Mouse (Mus musculus) natural killer cell, adult 2 months (primary cell): Measurements from ENCODE around the gene Cel.
A peak's percentile ranks its signal among the peaks of the same experiment; 100 is the strongest.

Experiments
- DNase-seq, 2 experiments: peaks; one replicate each; pipeline ENCODE4 v3.0.0; 2022; ENCODE audit warnings: low spot score in 2 of 2

Gene Cel

GRCm38 (mm10) chr2:28585043-28585571 lies 21.9 kb upstream of the Cel start:
- peak; percentile 77 to 83 for DNase-seq

DNA sequence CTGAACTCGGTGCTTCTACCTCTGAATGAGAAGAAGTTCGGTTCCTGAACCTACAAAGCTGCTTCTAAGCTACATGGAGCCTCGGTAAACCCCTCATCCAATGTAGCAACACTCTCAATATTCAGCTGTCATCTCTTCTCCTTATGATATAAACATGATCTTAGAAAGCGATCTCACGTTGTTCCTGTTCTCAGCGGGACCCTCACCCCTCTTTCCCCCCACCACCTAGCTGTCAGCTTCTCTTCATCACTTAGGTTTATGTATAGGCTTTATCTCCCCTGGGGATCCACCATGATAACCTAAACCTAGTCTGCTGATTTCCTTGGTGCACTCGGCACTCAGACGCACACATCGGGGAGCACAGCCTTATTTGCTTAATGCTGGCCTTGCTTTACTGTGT lies 20.4 kb upstream of the Cel start, which contains the start of gene Gtf3c5:
Gene Gtf3c5 (minus strand): TSS at position 101 of the 400 bp plus-strand sequence.
- no peak for DNase-seq

DNA sequence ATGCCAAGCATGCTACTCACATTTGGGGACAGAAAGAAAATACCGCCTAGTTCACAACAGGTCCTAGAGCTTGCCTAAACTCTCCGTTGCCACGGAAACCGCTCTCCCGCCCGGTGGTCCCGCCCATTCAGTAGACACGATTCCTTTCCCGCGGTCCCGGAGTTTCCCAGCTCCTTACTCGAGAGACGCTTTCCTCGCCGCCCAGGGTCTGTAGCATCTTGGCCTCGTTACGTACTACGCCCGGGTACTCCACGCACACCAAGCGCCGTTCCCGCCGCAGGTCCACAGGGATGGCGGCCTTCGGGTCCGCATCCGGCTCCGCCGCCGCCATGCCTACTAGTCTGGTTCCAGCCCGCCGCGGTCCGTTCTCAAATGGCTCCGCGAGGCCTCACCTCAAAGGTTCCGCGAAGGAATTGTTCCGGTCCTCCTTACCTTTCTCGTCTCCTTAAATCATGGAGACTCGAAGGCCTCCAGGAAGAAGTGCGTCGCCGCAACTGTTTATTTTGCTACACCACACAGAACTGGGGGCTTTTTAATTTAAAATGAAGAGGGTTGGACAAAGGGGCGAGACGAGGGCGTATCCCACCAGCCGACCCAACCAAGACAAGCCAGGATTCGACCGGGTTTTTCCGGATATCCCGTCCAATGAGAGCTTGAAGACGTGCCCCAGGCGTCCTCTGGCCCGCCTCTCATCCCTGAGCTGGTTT lies 19.6 kb upstream of the Cel start:
- peak; percentile 86 to 87 for DNase-seq

GRCm38 (mm10) chr2:28578003-28578402 lies 14.8 kb upstream of the Cel start:
- DNase-seq, result peak; percentile 30 to 42

DNA sequence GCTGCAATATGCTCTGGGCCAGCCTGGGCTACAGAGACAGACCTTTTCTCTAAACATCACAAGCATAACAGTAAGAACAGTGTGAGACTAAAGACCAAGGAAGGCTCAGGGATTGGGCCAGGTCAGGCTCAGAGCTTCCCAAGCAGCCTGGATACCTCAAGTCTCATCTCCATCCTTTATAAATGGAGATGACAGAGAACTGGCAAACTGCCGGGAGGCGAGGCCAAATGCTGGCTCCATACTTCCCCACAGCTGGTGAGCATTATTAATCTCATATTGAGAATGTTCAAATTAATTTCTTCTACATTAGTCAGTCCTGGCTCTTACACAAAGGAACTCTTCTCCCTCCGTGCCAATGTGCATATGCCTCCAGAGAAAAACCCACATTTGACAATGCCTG lies 13.6 kb upstream of the Cel start:
- no peak for DNase-seq

DNA sequence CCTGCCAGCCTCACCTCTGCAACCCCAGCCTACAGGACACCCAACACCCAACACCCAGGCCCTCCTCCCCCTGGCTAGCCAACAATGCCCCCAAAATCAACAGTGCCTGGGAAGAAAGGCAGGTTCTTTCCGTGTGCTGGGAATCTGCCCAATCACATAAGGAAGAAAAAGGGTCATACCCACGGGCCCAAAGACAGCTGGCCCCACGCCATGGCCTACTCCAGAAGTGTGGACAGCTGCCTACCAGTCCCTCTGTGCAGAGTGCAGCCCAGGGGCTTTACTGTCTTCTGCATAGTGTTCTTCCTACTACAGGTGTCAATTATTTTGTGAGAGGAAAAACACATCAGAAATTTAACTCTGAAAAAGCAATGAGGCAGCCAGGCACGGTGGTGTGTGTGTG lies 12.1 kb upstream of the Cel start:
- DNase-seq, result no peak

GRCm38 (mm10) chr2:28569903-28570302 lies 6.7 kb upstream of the Cel start:
- DNase-seq, result no peak

GRCm38 (mm10) chr2:28566545-28566944 lies 3.3 kb upstream of the Cel start:
- no peak for DNase-seq

DNA sequence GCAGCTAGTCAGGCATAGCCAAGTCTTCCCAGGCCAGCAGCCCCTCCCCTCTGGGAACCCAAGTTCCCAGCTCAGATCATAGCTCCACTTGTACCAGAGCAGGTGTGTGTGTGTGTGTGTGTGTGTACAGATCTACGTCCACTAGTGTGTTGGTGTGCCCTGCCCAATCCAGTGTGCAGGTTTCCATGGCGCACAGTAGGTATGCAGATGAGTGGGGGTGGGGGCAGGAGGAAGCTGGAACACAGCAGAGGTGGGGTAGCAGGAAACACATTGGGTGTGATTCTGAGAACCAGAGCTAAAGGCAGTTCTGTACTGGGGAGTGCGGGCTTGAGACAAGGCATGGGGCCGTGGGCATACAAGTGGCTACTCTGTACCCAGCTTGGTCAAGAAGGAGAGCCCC lies 1.2 kb upstream of the Cel start:
- DNase-seq, result no peak

- no peak for DNase-seq
These were observed 627 bp upstream of the Cel start for GRCm38 (mm10) chr2:28563830-28564229.

- DNase-seq, result no peak
These were observed 5.8 kb downstream of the Cel start for GRCm38 (mm10) chr2:28557452-28557851.

DNA sequence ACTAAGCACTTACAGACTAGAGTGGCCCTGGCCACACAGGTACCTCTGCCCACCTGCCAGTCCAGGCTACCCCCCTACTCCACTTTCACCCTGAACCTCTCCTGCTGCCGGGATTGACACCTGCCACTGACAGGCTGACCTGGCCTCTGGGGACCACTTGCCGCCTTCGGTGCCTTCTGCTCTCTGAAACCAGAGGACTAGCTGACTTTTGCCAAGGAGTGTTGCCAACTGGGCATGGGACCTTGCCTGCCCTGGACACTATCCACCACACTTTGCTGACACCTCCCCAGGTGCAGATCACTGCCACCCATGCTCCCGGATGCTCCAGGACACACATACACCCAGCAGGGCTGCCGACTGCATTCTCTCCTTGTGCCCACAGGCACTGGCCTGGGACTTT lies 10.9 kb downstream of the Cel start:
- DNase-seq, result no peak

- DNase-seq, result no peak
These were observed 14.0 kb downstream of the Cel start for GRCm38 (mm10) chr2:28549157-28549556.

DNA sequence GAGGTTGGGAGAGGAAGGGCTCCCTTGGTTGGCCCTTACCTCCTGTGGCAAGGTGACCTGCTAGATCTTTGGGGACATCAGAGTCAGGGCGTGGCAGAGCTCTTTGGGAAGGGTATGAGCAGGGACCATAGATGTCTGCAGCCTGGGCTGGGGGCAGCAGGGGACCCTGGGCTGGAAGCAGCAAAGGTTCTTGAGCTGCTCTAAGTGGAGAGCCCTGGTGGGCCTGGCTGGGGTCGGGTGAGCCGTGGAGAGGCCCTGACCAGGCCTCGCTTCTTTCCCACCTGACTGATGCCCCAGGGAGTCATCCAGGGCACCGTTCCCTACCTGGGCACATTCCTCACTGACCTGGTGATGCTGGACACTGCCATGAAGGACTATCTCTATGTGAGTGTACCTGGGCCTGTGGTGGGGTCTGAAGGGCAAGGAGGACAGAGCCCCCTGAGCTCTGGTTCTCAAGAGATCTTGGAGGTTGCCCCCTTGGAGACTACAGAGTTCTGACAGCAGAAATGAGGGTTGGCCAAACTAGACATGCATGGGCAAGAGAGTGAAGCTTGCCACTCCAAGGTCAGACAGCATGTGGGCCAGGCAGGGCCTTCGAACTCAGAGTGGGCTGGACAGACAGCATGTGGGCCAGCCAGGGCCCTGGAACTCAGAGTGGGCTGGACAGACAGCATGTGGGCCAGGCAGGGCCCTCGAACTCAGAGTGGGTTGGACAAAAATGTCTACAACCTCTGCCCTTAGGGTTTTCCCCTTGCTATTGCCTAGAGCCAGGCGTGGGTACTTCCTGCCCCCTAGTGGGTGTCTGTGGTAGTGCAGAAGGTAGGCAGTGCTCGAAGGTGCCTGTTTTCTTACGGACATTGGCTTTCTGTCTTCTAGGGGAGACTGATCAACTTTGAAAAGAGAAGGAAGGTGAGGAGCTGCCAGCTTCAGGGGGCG lies 15.7 kb downstream of the Cel start:
- DNase-seq, result peak; percentile 88 to 91

GRCm38 (mm10) chr2:28546560-28546959 lies 16.6 kb downstream of the Cel start:
- DNase-seq, result no peak

DNA sequence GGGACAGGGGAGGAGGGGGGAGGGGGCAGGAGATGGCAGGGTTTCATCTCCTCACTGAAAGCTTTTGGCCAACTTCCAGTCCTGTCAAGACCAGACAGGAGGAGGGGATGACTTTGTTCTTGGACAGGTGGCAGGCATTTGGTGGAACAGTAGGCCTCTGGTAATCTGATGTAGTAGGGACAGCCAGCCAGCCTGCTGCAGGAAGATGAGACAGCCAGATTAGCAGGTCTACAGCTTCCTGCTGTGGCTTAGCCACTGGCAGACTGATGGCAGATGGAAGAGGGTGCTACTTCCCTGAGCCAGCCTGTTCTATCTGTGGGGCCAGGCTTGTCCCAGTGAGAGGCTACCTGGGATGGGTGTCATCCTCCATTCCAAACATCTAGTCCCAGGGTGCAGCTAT lies 17.2 kb downstream of the Cel start:
- no peak for DNase-seq

- no peak for DNase-seq
These were observed 19.3 kb downstream of the Cel start for GRCm38 (mm10) chr2:28543894-28544293.

GRCm38 (mm10) chr2:28540587-28541227 lies 22.5 kb downstream of the Cel start:
- DNase-seq, result no peak

GRCm38 (mm10) chr2:28539949-28540348 lies 23.3 kb downstream of the Cel start:
- peak; percentile 83 to 86 for DNase-seq

GRCm38 (mm10) chr2:28539206-28539605 lies 24.0 kb downstream of the Cel start:
- DNase-seq, result peak in 1 of 2 experiments; percentile 55

DNA sequence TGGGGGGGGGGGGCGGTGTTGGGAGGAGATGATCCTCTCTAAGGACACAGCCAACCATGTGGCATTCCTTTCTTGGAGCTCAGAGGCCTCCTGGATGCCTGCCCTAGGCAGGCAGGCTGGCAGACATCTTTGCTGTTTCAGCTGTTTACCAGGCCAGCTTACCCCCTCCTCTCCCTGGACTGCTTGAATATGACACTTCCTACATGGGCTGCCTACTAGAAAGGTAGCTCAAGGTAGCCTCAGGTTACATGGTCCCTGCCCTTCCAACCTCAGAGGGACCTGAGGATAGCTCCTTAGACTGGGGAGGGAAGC lies 24.4 kb downstream of the Cel start:
- no peak for DNase-seq
